Mouse (Mus musculus): ENCODE measurements around the gene Micall2.
"Not testable (repeated sequence)": the region's sequence is repeated elsewhere in the genome, so short reads cannot be mapped to it uniquely, and the experiment has no call there.

The Micall2 gene

DNA sequence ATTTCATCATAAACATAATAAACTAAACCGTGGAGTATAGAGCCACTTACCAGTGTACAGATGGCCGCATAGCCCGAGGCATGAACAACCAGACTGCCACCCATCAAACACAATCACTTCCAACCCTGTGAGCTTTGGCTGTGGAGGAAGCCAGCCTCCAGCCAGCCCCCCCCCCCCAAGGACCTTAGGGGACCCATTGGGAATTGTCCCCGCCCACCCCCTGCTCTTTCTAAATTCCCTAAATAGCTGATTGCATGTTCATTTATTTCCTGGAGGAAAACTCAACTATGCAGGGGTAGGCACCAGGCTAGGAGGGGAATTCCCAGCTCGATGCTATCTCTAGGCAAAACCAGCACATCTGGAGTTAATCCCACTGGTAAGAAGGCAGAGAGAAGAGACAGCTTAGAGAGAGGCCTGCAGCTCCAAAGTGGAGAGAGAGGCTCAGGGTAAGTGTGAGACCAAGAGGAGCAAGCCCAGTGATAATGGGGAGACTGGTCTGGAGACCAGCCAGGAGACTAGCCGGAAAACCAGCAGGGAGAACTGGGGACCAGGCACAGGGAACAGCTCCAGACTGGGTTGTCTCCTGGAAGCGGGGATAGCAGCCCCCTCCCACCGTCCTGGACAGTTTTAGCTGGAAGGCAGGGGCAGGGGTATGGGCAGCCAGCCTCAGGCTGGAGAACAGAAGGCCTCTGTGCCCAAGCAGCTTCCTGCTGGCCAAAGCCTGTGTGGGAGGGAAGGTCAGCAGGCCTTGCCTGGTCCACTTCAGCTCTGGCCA lies 5.2 kb downstream of the Micall2 start:
- DNase-seq (ENCODE audit: low read depth) = peak; percentile 84

DNA sequence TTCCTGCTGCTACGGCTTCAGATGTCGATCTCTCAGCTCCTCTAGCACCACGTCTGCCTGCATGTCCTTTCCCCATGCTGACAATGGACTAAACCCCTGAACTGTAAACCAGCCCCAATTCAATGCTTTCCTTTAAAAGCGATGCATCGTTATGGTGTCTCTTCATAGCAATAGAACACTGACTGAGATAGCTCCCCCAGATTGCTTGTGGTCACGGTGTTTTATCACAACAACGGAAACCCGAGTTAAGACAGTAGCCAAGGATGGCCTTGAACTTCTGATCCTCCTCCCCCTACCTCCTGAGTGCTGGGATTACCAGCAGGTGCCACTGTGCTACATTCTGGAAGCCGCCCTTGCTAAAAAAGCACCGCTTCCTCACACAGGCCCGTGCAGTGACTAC lies 8.9 kb downstream of the Micall2 start:
- DNase-seq (ENCODE audit: low read depth) = no peak

DNA sequence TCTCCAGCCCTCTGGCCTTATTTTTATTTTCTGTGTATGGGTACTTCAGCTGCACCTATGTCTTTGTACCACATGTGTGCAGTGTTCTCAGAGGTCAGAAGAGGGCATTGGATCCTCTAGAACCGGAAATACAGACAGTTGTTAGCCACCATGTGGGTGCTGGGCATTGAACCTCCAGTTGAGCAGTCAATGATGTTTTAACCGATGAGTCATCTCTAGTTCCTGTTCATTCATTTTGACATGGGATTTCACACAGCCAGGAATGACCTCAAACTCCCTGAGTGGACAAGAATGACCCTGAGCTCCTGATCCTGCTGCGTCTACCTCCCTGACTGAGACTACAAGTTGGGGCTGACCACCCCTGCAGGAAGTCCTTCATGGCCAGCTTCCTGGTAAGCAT lies 9.9 kb downstream of the Micall2 start:
- peak; percentile 38 for DNase-seq (ENCODE audit: low read depth)

DNA sequence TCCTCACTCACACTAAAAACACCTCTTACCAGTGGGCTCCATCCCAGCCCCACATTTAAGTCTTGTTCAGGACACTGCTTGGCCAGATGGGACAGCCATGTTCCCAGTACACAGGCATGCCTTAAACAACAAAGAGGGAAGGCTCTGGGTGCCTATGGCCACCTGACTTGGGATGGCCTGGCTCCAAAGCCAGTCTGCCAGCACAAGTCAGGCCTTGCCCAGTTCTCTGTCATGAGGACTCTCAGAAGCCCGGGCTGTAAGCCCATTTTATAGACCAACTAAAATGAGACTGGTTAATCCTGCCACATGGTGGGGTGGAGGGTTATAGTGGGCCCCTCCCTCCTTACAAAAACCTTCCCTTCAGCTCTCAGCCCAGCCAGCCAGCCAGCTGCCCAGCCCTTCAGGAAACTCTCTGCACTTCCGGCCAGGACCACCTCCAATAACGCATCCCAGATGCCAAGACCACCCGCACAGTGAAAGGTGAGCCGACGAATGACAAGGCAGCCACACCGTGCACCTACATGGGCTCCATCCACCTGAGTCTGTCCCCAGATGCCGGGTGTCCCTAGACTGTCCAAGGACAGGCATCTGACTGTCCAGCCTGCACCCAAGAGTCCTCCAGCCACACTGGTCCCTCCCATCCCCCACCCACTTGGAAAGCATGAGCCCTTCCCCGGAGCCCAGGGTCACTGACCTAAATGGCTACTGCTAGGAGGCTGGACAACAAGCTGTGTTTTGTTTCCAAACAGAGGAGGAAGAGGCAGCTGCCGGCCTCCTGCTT lies 11.6 kb downstream of the Micall2 start:
- DNase-seq (ENCODE audit: low read depth) = peak; percentile 24

DNA sequence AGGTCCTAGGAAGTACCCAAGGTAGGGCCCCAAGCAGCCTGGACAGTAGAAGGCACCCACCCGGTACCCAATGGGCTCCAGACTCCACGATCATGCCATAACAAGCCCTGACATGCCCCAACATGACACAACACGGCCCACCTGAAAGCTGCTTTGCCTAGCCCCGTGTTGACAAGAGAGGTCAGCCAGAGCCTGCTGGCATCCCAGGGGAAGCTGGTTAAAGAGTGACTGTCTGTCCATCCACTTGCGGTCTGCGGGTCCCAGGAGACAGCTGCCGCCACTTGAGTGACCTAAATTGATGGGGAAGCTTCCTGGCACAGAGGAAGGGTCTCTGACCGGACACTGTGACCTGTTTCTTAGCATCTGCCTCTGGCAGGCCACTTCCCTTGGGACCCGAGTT lies 13.0 kb downstream of the Micall2 start:
- no peak for DNase-seq (ENCODE audit: low read depth)

DNA sequence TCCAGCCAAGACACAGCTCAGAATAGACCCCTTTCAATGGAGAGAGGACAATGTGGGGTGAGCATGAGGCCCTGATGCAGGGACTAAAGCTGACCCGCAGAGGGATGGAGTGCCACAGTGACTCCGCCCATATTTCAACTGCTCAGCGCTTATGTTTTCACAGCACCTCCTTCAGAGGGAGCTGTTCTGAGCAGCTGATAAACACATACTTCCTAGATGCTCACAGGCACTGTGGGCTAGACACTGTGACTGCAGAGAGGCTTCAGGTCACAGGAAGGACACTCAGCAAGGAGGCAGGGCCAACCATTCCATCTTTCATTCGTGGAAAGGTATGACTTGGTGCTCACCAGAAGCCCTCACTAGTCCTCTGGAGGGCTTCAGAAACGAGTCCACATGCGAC lies 13.4 kb downstream of the Micall2 start:
- DNase-seq (ENCODE audit: low read depth) = no peak

DNA sequence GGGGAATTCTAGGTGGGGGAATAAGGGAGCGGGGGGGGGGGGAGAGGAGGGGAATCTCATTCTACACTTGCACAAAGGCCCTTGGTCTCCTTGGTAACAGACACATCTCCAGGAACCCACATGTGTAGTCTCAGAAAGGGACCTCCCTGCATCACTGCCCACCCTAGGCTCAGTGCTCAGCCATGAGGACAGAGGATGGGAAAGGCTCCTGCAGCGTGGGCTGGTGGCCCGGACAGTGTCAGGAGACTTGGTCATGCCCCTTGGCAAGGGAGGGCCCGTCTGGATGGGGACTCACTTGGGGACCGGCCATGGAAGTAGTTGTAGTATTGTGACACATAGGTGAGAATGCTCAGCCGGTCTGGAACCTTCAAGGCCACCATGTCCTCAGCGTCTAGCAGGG lies 17.2 kb downstream of the Micall2 start:
- DNase-seq (ENCODE audit: low read depth) = no peak

DNA sequence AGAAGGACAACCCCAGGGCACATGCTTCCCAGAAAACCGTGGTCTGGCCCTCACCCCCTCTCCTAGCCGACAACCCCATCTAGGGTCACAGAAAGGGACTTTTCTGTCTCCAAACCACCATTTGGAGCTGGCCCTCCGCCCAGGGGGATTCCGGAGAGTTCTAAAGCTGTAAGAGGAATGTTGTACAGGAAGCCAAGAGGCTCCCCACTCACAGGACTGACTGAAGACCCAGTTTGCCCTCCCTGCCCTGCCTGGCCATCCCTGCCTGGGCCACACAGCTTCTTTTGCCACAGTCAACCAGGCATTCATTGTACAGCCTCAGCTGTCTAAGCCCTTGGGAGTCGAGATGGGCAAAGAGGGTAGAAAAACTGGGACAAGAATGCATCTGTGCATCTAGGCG lies 17.6 kb downstream of the Micall2 start:
- peak; percentile 29 for DNase-seq (ENCODE audit: low read depth)

DNA sequence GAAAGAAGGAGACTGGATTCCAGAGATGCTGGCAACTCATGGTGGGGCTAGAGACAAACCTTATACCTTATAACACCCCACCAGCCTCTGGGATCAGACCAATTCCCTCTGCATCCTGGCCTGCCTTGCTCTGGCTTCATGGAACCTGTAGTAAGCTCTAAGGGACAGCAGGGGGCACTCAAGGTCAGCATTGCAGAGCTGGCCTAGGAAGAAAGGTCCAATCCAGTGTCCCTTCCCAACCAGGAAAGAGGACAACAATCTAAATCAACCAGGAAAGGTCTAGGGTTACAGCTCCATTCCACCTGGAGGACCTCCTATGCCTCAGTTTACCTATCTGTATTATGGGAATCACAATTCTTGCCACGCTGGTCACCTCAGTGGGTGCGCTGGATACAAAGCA lies 18.4 kb downstream of the Micall2 start:
- DNase-seq (ENCODE audit: low read depth) = peak; percentile 80

DNA sequence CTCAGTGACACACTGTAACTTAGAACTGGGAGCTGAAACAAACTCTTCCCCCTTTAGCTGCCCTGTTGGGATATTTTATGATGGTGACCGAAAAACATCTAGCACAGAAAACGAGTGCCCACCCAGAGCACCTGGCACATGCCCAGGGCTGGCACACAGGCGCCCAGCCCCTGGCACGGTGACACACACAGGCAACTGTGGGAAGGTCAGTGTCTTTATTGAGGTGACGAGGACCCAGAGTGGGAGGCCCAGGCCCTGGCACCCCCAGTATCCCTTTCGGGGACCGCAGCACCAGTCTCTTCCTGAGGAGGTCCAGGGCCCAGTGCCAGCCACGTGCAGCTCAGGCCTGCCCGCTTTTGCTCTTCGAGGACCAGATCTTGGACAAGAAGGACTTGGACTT lies 29.6 kb downstream of the Micall2 start:
- no peak for DNase-seq (ENCODE audit: low read depth)

DNA sequence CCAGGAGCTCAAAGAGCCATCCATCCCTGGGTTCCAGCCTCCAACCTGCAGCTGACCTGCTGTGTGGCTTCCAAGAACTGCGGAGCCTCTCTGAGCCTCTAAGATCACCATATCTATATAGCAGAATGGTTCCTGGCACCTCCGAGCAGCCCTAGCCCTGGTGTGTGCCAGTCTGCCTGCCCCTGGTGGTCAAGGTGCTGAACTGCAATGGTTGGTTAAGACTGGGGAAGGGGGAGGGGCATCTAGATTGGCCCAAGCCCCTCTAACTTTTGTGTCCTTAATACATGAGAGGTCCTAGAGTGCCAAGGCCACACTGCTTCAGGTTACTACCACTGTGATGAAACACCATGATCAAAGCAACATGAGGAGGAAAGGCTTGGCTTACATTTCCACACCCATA lies 33.2 kb downstream of the Micall2 start:
- peak; percentile 48 for DNase-seq (ENCODE audit: low read depth)

DNA sequence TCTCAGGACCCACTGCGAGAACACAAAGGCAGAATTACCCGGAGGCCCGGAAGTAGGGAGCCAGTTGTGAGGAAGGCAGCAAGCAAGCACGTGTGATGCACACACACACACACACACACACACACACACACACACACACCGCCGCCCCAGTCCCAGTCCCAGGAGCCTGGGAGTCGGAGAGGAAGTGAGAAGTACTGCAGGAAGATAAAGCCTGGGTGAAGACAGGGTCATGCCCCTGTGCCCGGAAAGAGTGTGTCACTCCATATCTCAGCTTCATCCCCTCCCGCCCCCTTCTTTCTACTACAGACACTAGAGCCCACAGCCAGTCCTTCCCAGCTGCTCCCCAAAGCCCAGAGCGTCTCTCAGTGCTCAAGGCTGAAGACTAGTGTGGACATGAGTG lies 33.9 kb downstream of the Micall2 start:
- DNase-seq (ENCODE audit: low read depth) = no peak

DNA sequence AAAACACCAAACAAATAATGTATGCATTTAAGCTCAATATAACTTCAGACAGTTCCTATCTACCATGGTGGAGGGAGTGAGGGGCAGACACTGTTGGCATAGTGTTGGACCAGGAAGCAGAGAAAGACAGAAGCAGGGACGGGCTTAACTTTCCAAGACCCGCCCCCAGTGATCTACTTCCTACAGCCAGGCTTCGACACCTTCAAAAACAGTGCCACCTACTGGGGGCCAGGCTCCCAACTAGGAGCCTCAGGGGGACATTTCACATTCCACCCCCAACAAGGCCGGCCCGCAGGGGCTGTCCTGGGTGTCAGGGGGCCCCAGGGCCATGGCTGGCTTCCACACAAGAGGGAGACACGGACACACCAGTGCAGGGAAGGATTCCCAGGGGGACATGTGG lies 39.2 kb downstream of the Micall2 start:
- no peak for DNase-seq (ENCODE audit: low read depth)

DNA sequence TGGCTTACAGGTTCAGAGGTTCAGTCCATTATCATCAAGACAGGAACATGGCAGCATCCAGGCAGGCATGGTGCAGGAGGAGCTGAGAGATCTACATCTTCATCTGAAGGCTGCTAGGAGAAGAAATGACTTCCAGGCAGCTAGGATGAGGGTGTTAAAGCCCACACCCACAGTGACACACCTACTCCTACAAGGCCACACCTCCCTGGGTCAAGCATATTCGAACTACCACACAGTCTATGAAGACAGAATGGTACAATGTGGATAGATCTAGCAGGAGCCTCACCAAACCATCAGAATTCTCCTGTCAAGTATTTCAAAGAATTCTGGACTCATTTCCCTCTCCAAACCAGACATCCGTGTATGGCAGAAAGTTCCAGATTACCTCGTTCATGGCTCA lies 40.3 kb downstream of the Micall2 start:
- DNase-seq (ENCODE audit: low read depth) = not testable (repeated sequence)

DNA sequence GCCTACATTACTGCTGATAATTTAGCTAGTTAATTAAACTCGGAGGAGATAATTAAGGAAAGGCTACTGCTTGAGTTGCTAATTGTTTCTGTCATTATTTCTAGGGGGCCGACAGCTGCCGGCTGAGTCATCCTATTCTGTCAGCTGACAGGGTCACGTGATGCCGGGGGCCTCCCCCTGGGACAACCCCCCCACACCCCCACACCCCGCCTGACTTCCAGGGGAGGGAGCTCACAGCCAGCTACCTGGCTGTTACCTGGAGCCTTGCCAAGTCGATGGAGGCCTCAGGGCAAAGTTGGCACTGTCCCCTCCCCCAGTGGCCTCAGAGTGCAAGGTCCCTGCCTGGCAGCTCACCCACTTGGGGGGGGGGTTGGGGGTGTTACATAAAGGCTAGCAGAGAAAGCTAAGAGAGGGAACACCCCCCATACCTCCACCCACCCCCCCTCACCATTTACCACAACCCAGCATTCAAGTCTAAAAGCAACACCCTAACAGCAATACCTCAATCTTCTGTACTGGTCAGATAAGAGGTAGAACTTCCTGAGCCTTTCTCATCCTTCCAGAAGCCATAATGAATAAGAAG lies 41.1 kb downstream of the Micall2 start:
- DNase-seq (ENCODE audit: low read depth) = no peak

DNA sequence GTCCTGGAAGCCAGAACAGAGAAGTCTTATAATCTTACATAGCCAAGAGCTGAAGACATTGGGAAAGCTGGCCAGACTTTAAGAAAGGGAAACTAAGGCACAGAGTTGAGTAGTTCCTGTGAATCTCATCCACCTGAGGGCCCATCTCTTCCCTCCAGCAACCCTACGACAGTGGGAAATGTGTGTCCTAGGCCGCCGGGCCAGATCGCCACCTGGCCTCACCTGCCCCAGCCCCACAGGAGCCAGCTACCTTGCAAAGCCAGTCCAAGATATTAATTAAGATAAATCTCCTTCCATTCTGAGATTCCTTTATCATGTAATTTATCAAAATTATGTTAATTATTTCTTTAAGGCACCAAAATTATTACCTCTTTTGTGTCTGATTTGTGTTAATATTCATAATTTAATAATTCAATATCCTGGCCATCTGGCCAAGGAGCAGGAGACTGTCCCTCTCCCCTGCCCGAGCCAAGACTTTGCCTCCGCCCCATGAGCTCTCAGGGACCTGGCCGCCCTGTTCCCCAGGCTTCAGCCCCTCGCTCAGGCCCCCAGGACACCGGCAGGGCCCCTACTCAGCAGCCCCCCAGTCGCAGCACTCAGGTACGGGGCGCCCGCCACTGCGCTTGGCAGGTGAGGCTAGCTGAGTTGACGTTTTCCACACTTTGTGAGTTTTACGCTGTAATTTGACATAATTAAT lies 41.7 kb downstream of the Micall2 start:
- no peak for DNase-seq (ENCODE audit: low read depth)

DNA sequence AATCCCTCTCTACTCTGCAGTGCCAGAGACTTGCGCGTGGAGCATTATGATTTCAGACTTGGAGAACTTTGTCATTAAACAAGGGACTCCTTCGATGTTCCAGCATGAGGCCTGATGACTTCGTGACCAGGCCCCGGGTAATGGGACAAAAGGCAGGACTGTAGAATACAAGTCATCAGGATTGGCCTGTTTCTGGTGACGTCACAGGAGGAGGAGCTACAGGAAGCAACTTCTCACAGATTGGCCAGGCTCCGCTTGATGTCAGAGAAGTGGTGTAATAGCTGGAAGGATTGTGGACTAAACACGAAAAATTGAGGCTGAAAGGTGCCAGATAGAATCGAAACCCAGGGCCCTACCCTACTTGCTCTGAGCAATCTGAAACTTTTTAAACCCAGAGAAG lies 45.3 kb downstream of the Micall2 start:
- peak; percentile 33 for DNase-seq (ENCODE audit: low read depth)

DNA sequence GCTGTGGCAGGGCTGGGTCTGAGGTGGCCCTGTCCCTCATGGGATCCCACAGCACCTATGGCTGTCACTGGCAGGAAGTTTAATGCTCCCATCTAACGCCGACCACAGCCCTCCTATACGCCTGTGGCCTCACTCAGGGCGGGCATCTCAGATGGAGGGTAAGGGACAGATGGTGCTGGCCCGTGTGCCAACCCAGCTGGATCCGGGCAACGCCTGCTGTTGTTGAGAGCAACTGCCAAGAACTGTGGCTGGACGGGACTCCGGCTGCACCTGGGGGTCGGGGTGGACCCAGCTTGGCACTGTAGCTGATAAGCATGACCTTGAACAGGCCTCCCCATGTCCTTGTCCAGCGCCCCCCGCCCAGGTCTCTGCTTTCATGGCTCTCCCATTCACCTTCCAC lies 47.8 kb downstream of the Micall2 start:
- no peak for DNase-seq (ENCODE audit: low read depth)

DNA sequence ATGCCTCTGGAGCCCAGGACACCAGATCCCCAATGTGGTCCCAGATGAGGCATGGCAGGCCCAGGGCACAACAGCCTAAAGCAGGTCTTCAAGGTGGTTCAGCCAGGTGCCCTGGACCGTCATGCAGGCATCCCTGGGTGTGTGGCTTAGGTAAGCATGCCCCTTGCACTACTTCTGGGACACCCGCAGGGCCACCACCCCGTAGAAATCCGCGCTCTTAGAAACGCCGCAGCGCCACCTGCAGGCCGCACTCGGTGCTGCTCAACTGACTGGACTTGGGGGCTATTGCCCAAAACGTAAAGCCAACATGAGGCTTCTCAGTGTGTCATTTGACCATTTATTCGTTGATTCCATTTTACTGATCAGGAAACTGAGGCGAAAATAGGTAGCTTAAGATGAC lies 48.5 kb downstream of the Micall2 start:
- peak; percentile 58 for DNase-seq (ENCODE audit: low read depth)

DNA sequence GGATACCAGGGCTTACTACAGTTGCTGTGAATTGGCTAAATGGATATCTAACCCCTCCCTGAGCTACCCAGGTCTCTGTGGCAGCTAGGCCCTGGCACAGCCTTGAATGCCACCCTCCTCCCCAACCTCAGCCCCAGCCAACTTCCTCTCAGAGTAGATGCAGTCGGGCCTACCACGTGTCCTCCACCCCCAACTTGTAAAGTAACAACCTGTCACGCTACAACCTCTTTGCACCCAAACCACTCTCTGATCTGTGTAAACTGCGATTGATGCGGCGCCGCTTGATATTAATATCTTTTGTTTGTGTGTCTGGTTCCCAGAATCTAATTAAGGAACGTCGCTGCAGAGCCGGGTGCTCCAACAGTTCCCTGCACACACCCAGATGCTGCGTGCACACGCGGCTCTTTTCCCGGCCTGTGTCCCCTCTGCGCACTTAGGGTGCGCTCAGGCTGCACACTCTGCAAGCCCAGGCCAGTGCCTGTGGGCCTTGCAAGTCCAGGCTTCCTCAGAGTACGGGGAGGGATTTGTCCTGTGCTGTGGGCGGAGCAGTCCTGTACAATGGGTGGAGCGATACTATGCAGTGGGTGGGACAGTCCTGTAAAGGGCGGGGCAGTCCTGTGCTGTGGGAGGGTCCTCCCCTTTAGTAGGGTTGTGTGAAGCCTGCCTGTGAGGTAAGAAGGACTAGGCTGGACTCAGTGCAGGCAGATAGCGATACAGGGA lies 49.4 kb downstream of the Micall2 start:
- DNase-seq (ENCODE audit: low read depth) = peak; percentile 35

DNA sequence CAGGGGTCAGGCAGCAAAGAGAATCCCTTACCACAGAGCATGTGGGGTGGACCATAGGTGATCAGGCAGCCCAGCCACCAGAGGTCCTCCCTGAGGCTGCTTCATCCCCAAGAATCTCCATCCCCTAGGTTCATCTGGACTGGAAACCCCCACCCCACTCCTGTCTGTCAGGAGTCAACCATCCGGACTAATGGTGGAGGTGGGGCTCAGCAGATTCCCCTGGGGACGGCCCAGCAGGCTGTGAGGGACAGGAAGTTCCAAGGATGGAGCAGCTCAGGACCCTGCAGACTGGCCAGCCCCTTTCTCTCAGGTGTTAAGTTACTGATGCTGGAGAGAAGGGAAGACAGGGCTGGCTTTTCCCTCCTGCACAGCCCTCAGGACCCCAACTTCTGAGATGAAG lies 52.9 kb downstream of the Micall2 start:
- DNase-seq (ENCODE audit: low read depth) = no peak

DNA sequence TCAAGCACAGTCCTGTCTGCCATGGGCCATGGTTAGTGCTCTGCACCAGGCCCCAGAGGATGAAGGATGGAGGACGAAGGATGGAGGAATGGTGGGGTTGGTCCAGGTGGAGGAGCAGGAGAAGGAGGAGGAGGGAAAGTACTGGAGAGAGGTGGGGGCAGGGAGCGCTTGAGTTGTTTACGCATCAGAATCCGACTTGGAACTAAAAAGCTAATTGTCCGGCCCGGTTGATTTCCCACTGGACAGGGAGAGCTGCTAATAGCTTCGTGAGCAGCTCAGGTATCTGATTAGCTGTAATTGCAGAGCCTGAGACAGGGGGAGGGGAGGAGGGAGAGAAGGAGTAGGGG lies 53.5 kb downstream of the Micall2 start:
- DNase-seq (ENCODE audit: low read depth) = no peak

Data from NIH3T3 (cell line).